Mouse (Mus musculus) thymus, adult 2 months (tissue): ENCODE data around the gene Prelid3b.

Source experiments
- CTCF ChIP-seq: fragments of 200-500 bp; IDR thresholded peaks from 2 replicates; pipeline ENCODE4 v1.5.1; 2012; ENCODE audit warnings: mild to moderate bottlenecking, control low read depth, low read length, moderate library complexity, borderline replicate concordance; ENCODE audit not compliant: control insufficient read depth, poor library complexity, insufficient read depth; ENCODE audit errors: extremely low read depth
- POLR2A ChIP-seq: fragments of 200-500 bp; IDR thresholded peaks from 2 replicates; pipeline ENCODE4 v1.6.1; 2012; ENCODE audit warnings: mild to moderate bottlenecking, low read length, control low read depth, moderate library complexity; ENCODE audit not compliant: control insufficient read depth, poor library complexity, insufficient read depth; ENCODE audit errors: extremely low read depth

DNA sequence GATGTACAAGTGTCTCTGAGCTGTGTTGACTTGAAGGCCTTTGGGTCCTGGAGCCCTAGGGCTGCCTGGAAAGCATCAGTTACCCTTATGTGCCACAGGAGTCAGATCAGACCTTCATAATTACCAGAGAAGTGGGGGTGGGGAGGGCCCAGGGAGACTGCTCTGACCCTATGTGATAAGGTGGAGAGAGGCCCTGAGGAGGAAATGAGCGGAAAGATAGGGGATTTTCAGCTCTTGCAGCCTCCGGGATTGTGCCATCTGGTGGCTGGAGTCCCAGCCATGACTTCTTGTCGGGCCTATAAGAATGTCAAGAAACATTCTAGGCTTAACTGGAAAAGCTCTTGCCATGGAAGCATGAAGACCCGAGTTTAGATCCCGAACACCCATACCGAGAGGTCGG, 19.2 kb downstream of the Prelid3b start:
- TF ChIP-seq CTCF (no peak), POLR2A (no peak)
